Mouse (Mus musculus) forebrain, embryonic 12.5 days (tissue): ENCODE data around the gene Gbf1. TPM values are rescaled to one million over a fixed set of nuclear protein-coding genes. Genes with fewer than 3 reads are reported as not detected.

Experiments used
- ATAC-seq: fragments of 200-750 bp; cut with Nextera tagmentation; 2 replicates; pipeline ENCODE4 v1.8.0; 2017; ENCODE audit warnings: moderate TSS enrichment; ENCODE audit not compliant: low FRiP score
- H3K27ac ChIP-seq: fragments of 300-500 bp; sonication (generic); 2 replicates; pipeline ENCODE4 v1.5.1; 2016; ENCODE audit warnings: mild to moderate bottlenecking
- H3K27me3 ChIP-seq: fragments of 300-500 bp; sonication (generic); 2 replicates; pipeline ENCODE4 v1.6.1; 2016; ENCODE audit warnings: mild to moderate bottlenecking
- H3K36me3 ChIP-seq: fragments of 300-500 bp; sonication (generic); replicated peaks from 2 replicates; pipeline ENCODE4 v1.6.1; 2016; ENCODE audit warnings: mild to moderate bottlenecking
- H3K4me1 ChIP-seq: fragments of 300-500 bp; sonication (generic); 2 replicates; pipeline ENCODE4 v1.6.1; 2016
- H3K4me2 ChIP-seq: fragments of 300-500 bp; sonication (generic); 2 replicates; pipeline ENCODE4 v1.6.1; 2016; ENCODE audit warnings: mild to moderate bottlenecking, moderate library complexity
- H3K4me3 ChIP-seq: fragments of 300-500 bp; sonication (generic); replicated peaks from 2 replicates; pipeline ENCODE4 v1.5.1; 2016; ENCODE audit warnings: mild to moderate bottlenecking
- H3K9ac ChIP-seq: fragments of 300-500 bp; sonication (generic); 2 replicates; pipeline ENCODE4 v1.6.1; 2016; ENCODE audit warnings: mild to moderate bottlenecking
- H3K9me3 ChIP-seq: fragments of 300-500 bp; sonication (generic); 2 replicates; pipeline ENCODE4 v1.6.1; 2016
- WGBS: fragments of 180-500 bp; shearing (Covaris S2); methylation state at CpG from one replicate; pipeline ENCODE4 v1.1.7; 2016; 5-methylcytosine and 5-hydroxymethylcytosine counted together
- polyA plus RNA-seq: library from polyadenylated mRNA; unstranded; fragments of >200 nt; fragmentation: Nextera tagmentation; extraction: Ambion mirVana; gene quantifications from 2 replicates; pipeline ENCODE4 v1.2.1, GENCODE M21; 2016

The Gbf1 gene
- polyA plus RNA-seq, 1 experiment from 2014 or later = 64.0 TPM

GRCm38 (mm10) chr19:46131694-46132525, 20.4 kb upstream of the Gbf1 start, which contains the start of gene Elovl3:
TSS of gene Elovl3 (plus strand) at chr19:46131897.
- Histone ChIP-seq H3K27ac (no peak within 1 kb of the TSS), H3K9ac (no peak within 1 kb of the TSS), H3K4me1 (peaks cover 26% of the 10 kb centered on the region), H3K4me2 (peak within 1 kb of the TSS; percentile 43), H3K27me3 (peaks cover 73% of the 10 kb centered on the region), H3K4me3 (peak within 1 kb of the TSS; percentile 23), H3K36me3 (no peaks in the 10 kb centered on the region), H3K9me3 (no peaks in the 10 kb centered on the region)
- ATAC-seq = no peak
- WGBS = 2% methylated on average over 31 of the region's 31 CpGs

GRCm38 (mm10) chr19:46132577-46132976, 19.7 kb upstream of the Gbf1 start:
- Histone ChIP-seq H3K4me2 (no peak overlapping the region), H3K4me3 (no peak overlapping the region), H3K4me1 (peaks cover 30% of the 10 kb centered on the region), H3K27ac (no peak overlapping the region), H3K36me3 (no peaks in the 10 kb centered on the region), H3K9me3 (no peaks in the 10 kb centered on the region), H3K27me3 (peaks cover 80% of the 10 kb centered on the region), H3K9ac (no peak overlapping the region)
- ATAC-seq = no peak
- 44% methylated on average over 6 of the region's 6 CpGs for WGBS

- Histone ChIP-seq H3K27me3 (peaks cover 98% of the 10 kb centered on the region), H3K4me3 (peak overlapping the region; percentile 57), H3K36me3 (no peaks in the 10 kb centered on the region), H3K4me1 (peaks cover 30% of the 10 kb centered on the region), H3K9me3 (no peaks in the 10 kb centered on the region), H3K9ac (peak overlapping the region; percentile 57; the same call in 1 of the 2 replicates), H3K4me2 (peak overlapping the region; percentile 99), H3K27ac (no peak overlapping the region)
- ATAC-seq = peak; percentile 79
- WGBS = under 1% methylated on average over 12 of the region's 12 CpGs
Observed at GRCm38 (mm10) chr19:46135297-46135696, 17.0 kb upstream of the Gbf1 start.

GRCm38 (mm10) chr19:46135789-46136638, 16.3 kb upstream of the Gbf1 start:
- H3K4me2 ChIP-seq = peak overlapping the region; percentile 99
- ATAC-seq = peak; percentile 50; the same call in 1 of the 2 replicates
- H3K4me3 ChIP-seq = peak overlapping the region; percentile 57
- H3K27ac ChIP-seq = no peak overlapping the region
- no peaks in the 10 kb centered on the region for H3K36me3 ChIP-seq
- peak overlapping the region; percentile 57 for H3K9ac ChIP-seq
- under 1% methylated on average over 75 of the region's 79 CpGs for WGBS
- H3K27me3 ChIP-seq = peaks cover 96% of the 10 kb centered on the region
- H3K4me1 ChIP-seq = peaks cover 38% of the 10 kb centered on the region
- H3K9me3 ChIP-seq = no peaks in the 10 kb centered on the region

- H3K27ac ChIP-seq = no peak overlapping the region
- ATAC-seq = 0 out of 2 replicates have a peak, but pooled peaks have one; percentile 5
Observed at GRCm38 (mm10) chr19:46136639-46137580, 15.4 kb upstream of the Gbf1 start.

GRCm38 (mm10) chr19:46140324-46140723, 12.0 kb upstream of the Gbf1 start:
- H3K4me3 ChIP-seq = no peak overlapping the region
- no peak overlapping the region for H3K27ac ChIP-seq
- ATAC-seq = no peak
- 49% methylated on average over 2 of the region's 2 CpGs for WGBS
- H3K27me3 ChIP-seq = peaks cover 97% of the 10 kb centered on the region
- no peaks in the 10 kb centered on the region for H3K9me3 ChIP-seq
- 0 out of 2 replicates have a peak overlapping the region, but pooled peaks have one; percentile 17 for H3K9ac ChIP-seq
- H3K4me1 ChIP-seq = peaks cover 35% of the 10 kb centered on the region
- no peak overlapping the region for H3K4me2 ChIP-seq
- no peaks in the 10 kb centered on the region for H3K36me3 ChIP-seq

More at GRCm38 (mm10) chr19:46136639-46137580, 15.4 kb upstream of the Gbf1 start:
- H3K9ac ChIP-seq = peak overlapping the region; percentile 57
- H3K4me3 ChIP-seq = peak overlapping the region; percentile 57
- H3K27me3 ChIP-seq = peaks cover 96% of the 10 kb centered on the region
- WGBS = 1% methylated on average over 49 of the region's 49 CpGs
- H3K4me2 ChIP-seq = peak overlapping the region; percentile 99
- H3K36me3 ChIP-seq = no peaks in the 10 kb centered on the region
- peaks cover 40% of the 10 kb centered on the region for H3K4me1 ChIP-seq
- H3K9me3 ChIP-seq = no peaks in the 10 kb centered on the region

GRCm38 (mm10) chr19:46141091-46141490, 11.2 kb upstream of the Gbf1 start:
- Histone ChIP-seq H3K4me1 (peaks cover 27% of the 10 kb centered on the region), H3K4me2 (peak overlapping the region; percentile 17; the same call in 1 of the 2 replicates), H3K9ac (peak overlapping the region; percentile 33; the same call in 1 of the 2 replicates), H3K27ac (no peak overlapping the region), H3K4me3 (no peak overlapping the region), H3K27me3 (peaks cover 96% of the 10 kb centered on the region), H3K36me3 (no peaks in the 10 kb centered on the region), H3K9me3 (no peaks in the 10 kb centered on the region)
- 7% methylated on average over 6 of the region's 6 CpGs for WGBS
- ATAC-seq = peak; percentile 57; the same call in 1 of the 2 replicates

- Histone ChIP-seq H3K9ac (peak within 1 kb of the TSS; percentile 36; the same call in 1 of the 2 replicates), H3K27ac (no peak within 1 kb of the TSS), H3K36me3 (no peaks in the 10 kb centered on the region), H3K4me3 (peak within 1 kb of the TSS; percentile 47), H3K4me1 (peaks cover 16% of the 10 kb centered on the region), H3K4me2 (peak within 1 kb of the TSS; percentile 76), H3K9me3 (no peaks in the 10 kb centered on the region), H3K27me3 (peaks cover 82% of the 10 kb centered on the region)
- ATAC-seq = no peak
- 1% methylated on average over 47 of the region's 47 CpGs for WGBS
Observed at GRCm38 (mm10) chr19:46147511-46148371, 4.6 kb upstream of the Gbf1 start, which contains the start of gene Pitx3. TSS of gene Pitx3 (minus strand) at chr19:46148326.

GRCm38 (mm10) chr19:46148372-46148760, 3.9 kb upstream of the Gbf1 start:
- peak; percentile 42; the same call in 1 of the 2 replicates for ATAC-seq
- Histone ChIP-seq H3K27me3 (peaks cover 76% of the 10 kb centered on the region), H3K9me3 (no peaks in the 10 kb centered on the region), H3K4me1 (peaks cover 20% of the 10 kb centered on the region), H3K4me3 (peak overlapping the region; percentile 47), H3K36me3 (no peaks in the 10 kb centered on the region), H3K27ac (no peak overlapping the region), H3K9ac (peak overlapping the region; percentile 36; the same call in 1 of the 2 replicates), H3K4me2 (peak overlapping the region; percentile 76)
- 0% methylated on average over 27 of the region's 27 CpGs for WGBS

- no peak overlapping the region for H3K9ac ChIP-seq
- peaks cover 28% of the 10 kb centered on the region for H3K4me1 ChIP-seq
- no peaks in the 10 kb centered on the region for H3K9me3 ChIP-seq
- H3K27me3 ChIP-seq = peaks cover 68% of the 10 kb centered on the region
- no peak overlapping the region for H3K27ac ChIP-seq
- H3K4me2 ChIP-seq = peak overlapping the region; percentile 76; the same call in 1 of the 2 replicates
- H3K4me3 ChIP-seq = no peak overlapping the region
- no peak for ATAC-seq
- H3K36me3 ChIP-seq = no peaks in the 10 kb centered on the region
- WGBS = 22% methylated on average over 12 of the region's 12 CpGs
Observed at GRCm38 (mm10) chr19:46149091-46149490, 3.2 kb upstream of the Gbf1 start.
